Mouse (Mus musculus) lung, adult 10 weeks (tissue): ENCODE data around the gene Xrcc6. TPM values are rescaled to one million over a fixed set of nuclear protein-coding genes. Genes with fewer than 3 reads are reported as not detected.

ENCODE experiments used
- polyA plus RNA-seq: library from polyadenylated mRNA; stranded (reverse); fragments of 350-450 nt; fragmentation: Illumina TruSeq; extraction: RNeasy Lipid Tissue Mini Kit (QIAGEN cat#74804); gene quantifications from one replicate; pipeline ENCODE4 v1.2.3, GENCODE M21; 2014; ENCODE audit warnings: low read depth, low replicate concordance; ENCODE audit not compliant: insufficient read depth

Xrcc6 gene
- 16.5 TPM for polyA plus RNA-seq

GRCm38 (mm10) chr15:81987646-81988045, at the start of gene Xrcc6:
Gene Xrcc6 (plus strand): TSS chr15:81987835.

GRCm38 (mm10) chr15:81960171-81961077, 27.2 kb upstream of the Xrcc6 start, which contains the start of gene Pmm1:
Gene Pmm1 (minus strand): TSS chr15:81960930.

DNA sequence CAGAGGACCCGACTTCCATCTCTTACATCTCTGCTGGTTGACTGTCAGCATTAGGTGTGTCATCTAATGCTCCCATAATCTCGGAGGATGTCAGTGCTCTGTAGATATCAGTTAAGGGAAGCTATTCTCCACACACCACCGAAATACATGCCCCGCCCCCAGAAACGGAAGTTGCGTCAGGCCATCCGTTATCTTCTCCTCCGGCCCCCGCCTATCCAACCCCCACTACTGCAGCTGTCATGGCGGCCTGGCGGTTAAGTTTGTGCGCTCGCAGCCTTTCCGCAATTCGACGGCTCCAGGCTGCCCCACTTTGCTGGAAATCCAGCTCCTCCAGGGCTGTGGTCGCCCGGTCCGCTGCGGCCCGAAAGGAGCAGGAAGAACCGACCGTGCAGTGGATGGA, 7.3 kb upstream of the Xrcc6 start, which contains the start of gene 1700029P11Rik:
TSS of gene 1700029P11Rik (plus strand) at position 220 of the 400 bp plus-strand sequence.

DNA sequence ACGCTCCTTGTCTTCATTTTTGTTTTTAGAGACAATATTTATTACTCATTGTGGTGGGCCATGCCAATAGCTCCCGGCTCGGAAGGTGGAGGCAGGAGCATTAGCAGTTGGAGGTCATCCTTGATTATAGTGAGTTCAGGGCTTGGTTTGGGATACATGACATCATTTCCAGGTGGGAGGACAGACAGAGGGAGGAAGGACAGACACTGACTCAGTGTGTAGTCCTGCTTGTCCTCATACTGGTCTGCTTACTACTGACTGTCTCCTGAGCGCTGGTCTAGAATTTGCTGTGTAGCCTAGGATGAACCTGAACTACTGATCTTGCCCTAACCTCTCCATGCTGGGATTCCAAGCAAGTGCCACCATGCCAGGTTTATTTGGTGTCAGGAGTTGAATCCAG, 46.1 kb downstream of the Xrcc6 start, which contains the start of gene Desi1:
TSS of gene Desi1 (minus strand) at position 101 of the 400 bp plus-strand sequence.

GRCm38 (mm10) chr15:82047080-82047883, 59.6 kb downstream of the Xrcc6 start, which contains the start of gene Snu13:
Gene Snu13 (minus strand): TSS chr15:82047598.

GRCm38 (mm10) chr15:82058719-82059201, 71.1 kb downstream of the Xrcc6 start, which contains the start of gene 4930407I10Rik:
Gene 4930407I10Rik (plus strand): TSS chr15:82059151.

DNA sequence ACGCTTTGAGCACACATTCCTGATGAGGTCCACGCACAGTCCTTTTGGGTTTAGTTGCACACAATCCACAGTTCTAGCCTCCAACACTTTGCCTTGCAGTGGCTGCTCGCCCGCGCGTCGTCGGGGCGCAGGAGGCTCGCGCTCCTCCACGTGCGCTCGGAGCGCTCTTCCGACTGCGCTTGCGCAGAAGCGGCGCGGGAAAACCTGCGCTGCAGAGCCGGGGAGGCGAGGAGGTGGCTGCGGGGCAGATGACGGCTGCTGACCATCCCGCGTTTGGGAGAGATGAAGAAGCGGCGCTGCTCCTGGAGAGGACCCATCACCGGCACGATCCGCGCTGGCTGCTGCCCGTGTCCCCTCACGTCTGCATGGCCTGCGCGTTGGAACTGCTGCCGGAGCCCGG, 82.3 kb downstream of the Xrcc6 start, which contains the start of gene Mei1:
TSS of gene Mei1 (plus strand) at position 99 of the 400 bp plus-strand sequence.

Other genes starting within 250 kb of the Xrcc6 start
- 18.3 TPM for gene Zc3h7b, start 242.8 kb upstream of the Xrcc6 start, polyA plus RNA-seq
- 25.6 TPM for gene Rangap1, start 242.3 kb upstream of the Xrcc6 start, polyA plus RNA-seq
- gene Tef, start 185.4 kb upstream of the Xrcc6 start, polyA plus RNA-seq: 35.0 TPM
- gene Tob2, start 129.0 kb upstream of the Xrcc6 start, polyA plus RNA-seq: 12.8 TPM
- gene Phf5a, start 115.9 kb upstream of the Xrcc6 start, polyA plus RNA-seq: 55.8 TPM
- gene Aco2, start 115.5 kb upstream of the Xrcc6 start, polyA plus RNA-seq: 86.1 TPM
- 10.8 TPM for gene Polr3h, start 61.6 kb upstream of the Xrcc6 start, polyA plus RNA-seq
- 3.1 TPM for gene Csdc2, start 51.1 kb upstream of the Xrcc6 start, polyA plus RNA-seq
- 27.0 TPM for gene Pmm1, start 26.9 kb upstream of the Xrcc6 start, polyA plus RNA-seq
- gene 1700029P11Rik, start 7.3 kb upstream of the Xrcc6 start, polyA plus RNA-seq: not detected
- 16.9 TPM for gene Desi1, start 46.0 kb downstream of the Xrcc6 start, polyA plus RNA-seq
- gene Snu13, start 59.8 kb downstream of the Xrcc6 start, polyA plus RNA-seq: 153 TPM
- gene 4930407I10Rik, start 71.3 kb downstream of the Xrcc6 start, polyA plus RNA-seq: not detected
- gene Mei1, start 82.2 kb downstream of the Xrcc6 start, polyA plus RNA-seq: not detected
- 10.0 TPM for gene Ccdc134, start 140.1 kb downstream of the Xrcc6 start, polyA plus RNA-seq
- gene Srebf2, start 159.3 kb downstream of the Xrcc6 start, polyA plus RNA-seq: 45.6 TPM
- gene Shisa8, start 225.0 kb downstream of the Xrcc6 start, polyA plus RNA-seq: not detected
- gene Tnfrsf13c, start 236.5 kb downstream of the Xrcc6 start, polyA plus RNA-seq: 5.0 TPM